Mouse (Mus musculus) olfactory bulb, adult 2 months (tissue): ENCODE measurements around the gene Dusp3.

ENCODE experiments used
- CTCF ChIP-seq: fragments of 200-500 bp; IDR thresholded peaks from 2 replicates; pipeline ENCODE4 v1.5.1; 2012; ENCODE audit warnings: low read depth, mild to moderate bottlenecking, low read length, moderate library complexity; ENCODE audit not compliant: insufficient read depth
- POLR2A ChIP-seq: fragments of 200-500 bp; IDR thresholded peaks from 2 replicates; pipeline ENCODE4 v1.6.1; 2012; ENCODE audit warnings: mild to moderate bottlenecking, low read depth, low read length, moderate library complexity; ENCODE audit not compliant: insufficient read depth

- TF ChIP-seq CTCF = no peak
- no peak for TF ChIP-seq POLR2A
Measured at GRCm38 (mm10) chr11:102025991-102026660, 39.3 kb upstream of the Dusp3 start.
